Mouse (Mus musculus) thymus, postnatal 25 days (tissue): Measurements from ENCODE around the gene Tkt.

ENCODE experiments used
- DNase-seq: peaks from one replicate; pipeline ENCODE4 v3.0.0; 2022

The Tkt gene

DNA sequence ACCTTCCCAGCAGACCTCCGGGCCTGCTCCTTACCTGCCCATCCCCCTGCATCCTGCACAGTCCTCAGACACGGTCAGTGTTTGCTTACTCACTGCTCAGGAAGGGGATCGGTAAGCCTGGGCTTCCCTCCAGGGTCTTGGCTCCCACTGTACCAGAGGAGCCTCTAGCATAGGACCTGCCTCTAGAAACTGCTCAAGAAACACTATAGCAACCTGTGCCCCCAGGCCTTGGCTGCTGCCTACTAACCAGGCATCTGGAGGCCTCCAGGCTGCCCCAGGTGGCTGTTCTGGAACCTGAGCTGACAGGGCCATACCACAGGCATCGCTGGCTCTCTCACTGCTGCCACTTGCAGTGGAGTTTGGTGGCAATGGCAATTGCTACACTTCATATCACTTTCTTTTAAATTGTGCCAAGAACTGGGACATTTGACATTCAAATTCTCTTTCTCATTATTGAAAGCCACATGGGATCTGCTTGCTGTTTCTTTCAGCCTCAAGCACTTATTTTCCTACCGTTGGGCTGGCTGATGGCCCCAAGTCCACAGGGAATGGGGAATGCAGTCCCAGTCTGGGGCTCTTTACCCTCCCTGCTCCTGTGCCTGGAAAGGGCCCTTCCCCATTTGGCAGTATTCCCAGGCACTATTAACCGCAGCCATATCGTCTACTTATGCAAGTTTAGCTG, 38.8 kb downstream of the Tkt start:
- no peak for DNase-seq

DNA sequence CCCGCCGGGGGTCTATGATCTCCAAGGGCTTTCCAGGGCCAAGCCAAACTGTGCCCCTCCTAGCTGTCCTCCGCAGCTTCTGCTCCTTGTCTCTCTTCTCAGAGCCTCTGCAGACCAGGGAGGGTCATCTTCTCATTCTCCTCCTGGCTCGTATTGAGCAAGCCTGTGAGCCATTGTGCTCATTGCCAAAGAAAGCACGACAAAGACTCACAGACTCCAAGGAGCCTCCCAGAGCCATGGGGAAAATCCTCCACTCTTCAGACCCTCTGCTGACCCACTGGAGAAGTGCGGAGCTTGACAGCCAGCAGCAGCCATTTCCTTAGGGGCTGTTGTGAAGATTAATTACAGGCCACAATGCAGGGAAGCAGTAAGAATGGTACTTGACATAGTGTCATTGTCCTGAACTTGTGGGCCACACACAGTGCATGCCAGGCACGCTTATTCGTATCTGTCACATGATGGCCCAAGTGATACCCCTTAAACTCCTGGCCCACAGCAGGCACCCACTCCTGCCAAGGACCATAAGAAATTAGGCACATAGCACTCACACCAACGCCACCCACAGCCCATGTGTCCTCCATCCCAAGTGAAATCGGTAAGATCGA, 42.0 kb downstream of the Tkt start:
- no peak for DNase-seq

DNA sequence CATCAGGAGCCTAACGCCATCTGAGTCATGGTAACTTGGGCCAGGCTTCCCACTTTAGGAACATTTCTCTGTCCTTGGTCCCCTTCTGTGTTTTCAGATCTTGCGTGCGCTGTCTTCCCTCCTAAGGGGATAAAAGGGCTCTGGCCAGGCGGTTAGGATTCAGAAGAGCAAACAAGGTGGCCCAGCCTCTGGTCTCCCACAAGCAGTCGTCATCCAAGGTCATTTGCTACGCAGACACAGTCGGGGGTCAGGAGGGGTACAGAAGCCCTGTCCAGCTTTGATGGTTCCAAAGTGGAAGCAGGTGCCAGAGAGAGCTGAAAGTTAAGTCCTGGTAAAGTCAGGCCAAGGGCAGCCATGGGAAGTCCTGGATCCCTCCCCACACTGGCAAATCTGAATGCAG, 42.8 kb downstream of the Tkt start:
- no peak for DNase-seq

DNA sequence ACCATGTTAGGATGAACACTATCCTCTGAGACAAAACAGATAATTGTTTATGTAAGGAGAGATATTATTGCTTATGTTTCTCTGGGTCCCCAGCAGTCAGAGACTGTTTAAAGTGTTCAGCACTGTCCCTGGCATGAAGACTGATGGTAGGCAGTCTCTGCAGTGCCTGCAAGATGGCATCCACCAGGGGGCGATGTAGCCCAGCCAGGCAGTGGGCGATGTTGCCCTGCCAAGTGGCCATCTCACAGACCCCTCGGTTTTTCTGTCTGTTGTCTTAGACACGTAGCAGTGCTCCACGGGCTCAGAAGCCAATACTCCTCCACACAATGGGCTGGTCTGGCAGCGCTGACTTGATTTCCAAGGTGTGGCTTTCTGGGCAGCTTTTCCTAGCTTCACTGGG, 43.3 kb downstream of the Tkt start:
- DNase-seq: peak; percentile 80

DNA sequence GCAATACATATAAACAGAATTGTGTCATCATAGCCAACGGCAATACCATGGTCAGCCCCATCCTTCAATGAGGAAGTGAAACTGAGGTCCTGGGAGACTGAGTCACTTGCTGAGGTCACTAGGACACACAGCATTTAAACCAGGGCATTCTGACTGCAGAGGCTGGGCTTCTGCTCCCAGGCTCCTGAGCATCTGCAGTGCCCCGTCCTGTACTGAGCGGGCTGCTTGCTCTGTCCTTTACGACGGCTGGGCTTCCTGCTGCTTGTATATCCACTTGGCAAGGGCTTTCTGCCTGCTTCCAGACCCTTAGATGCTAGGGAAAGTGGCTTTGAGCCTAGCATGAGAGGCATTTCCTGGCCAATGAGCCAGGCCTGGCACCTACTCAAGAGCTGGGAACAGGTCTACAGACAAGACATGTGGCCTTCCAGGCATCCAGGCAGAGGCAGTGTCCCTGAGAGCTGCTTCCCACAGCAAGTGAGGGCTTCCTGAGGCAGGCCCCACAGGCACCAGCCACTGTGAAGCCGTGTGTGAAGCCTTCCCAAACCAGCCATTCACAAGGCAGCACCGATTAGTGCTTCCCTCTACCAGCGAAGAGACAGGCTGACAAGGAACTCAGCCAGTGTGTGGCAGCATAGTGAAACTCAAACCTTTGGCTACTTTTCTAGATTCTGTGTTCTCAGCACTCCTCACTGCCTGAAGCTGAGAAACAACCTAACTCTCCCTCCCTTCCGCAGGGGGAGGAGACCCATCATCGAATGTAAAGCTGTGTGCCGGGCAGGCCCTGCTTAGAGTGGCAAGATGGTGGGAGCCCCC, 45.3 kb downstream of the Tkt start:
- no peak for DNase-seq

DNA sequence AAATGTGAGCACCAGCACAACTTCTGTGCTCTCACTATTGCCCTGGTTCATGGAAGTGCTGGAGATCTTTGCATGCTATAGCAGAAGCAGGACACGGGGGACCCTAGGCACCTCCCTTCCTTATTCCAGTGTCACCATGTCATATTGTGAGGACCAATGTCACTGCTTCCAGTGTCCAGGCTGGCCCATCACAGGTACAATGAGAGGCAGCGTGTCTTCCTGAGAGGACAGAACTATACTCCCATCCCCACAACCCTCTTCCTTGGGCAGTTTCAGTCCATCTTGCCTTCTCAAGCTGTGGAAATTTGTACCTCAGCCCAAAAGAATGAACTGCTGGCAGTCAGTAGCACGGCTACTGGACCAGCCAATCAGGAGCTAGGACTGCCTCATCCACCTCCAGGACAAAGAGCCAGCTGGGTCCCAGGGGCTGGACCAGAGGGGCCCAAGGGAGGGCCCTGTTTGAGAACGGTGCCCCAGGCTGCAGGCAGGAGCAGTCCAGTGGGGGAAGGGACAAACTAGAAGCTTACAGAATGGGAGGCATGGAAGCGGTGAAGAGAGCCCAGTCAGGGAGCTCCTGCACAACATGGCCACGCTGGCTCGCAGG, 46.0 kb downstream of the Tkt start:
- no peak for DNase-seq

DNA sequence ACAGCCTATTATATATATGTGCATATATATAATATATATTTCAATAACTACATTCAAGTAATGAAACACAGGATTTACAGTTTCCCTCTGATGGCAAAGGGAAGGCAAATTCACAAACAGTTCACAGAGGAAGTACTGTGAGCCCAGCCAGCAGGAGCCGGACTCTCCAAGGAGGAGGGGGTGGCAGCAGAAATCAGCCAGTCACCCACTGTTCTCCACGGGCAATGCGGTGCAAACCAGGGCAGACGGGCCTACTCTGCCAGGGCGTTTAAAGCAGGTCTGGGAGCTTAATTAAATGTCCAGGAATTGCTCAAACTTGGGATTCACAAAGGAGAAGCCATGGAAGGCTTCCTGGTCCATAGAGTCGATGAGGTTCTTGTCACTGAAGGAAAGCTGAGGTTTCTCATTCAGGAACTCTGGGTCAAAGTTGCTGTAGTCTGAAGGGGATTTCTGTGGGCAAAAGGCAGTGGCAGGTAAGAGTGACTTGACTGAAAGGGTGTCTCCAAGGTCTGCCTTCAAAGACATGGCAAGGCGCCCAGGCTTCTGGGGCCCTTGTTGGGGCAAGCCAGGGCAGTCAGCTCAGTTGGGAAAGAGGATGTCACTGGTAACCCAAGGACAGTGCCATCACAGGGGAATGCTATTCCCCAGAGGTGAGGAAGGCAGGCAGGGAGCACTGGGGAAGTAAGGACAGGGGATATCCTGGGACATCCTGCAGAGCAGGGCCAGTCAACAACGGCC, 47.6 kb downstream of the Tkt start:
- no peak for DNase-seq

DNA sequence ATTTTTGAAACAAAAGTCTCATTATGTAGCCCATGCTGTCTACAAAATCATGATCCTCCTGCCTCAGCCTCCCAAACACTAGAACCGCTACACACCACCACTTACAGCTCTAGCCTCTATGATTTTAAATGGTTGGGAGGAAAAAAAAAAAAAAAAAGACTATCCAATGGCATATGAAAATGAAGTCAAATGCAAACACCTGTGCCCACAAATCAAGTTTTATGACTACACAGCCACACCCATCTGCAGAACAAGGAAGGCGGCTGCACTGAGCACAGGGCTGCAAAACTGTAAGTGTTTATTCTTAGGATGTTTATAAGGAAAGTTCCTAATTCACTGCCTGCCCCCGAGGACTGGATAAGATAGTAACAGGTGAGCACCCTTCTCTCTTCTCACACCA, 48.2 kb downstream of the Tkt start:
- no peak for DNase-seq

DNA sequence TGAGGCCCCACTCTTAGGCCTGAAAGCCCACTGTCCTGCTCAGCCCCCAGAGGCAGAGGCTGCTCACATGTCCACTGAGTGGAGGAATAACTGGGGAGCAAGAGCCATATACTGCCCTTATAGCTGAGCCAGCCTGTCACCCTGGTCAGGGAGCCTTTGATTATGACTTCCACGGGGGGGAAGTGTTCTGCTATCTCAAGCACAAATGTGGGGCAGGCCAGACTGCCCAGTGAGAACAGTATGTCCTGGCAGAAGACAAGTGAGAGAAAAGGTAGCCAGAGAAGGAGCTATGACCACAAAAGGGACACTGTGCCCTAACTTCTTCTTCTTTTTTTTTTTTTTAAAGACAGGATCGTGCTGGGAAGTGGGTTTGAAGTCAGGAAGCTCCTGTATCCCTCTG, 49.0 kb downstream of the Tkt start:
- DNase-seq: no peak

DNA sequence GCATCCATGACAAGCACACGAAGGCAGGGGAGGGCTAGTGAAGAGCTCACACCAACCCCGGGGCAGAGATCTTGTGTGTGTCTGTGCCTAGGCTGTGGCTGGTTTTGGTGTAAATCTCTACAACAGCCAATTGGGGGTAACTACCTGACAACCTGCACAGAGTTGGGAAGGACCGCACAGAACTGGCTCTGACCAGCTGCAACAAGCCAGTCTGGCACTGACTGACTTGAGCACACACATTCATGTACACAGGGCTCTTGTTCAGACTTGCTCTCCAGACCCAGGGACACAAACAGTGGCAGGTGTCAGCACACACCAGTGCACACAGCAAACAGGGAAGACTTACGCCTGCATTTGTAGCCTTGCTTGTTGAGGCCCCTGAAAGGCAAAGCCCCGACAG, 58.7 kb downstream of the Tkt start:
- DNase-seq: no peak

DNA sequence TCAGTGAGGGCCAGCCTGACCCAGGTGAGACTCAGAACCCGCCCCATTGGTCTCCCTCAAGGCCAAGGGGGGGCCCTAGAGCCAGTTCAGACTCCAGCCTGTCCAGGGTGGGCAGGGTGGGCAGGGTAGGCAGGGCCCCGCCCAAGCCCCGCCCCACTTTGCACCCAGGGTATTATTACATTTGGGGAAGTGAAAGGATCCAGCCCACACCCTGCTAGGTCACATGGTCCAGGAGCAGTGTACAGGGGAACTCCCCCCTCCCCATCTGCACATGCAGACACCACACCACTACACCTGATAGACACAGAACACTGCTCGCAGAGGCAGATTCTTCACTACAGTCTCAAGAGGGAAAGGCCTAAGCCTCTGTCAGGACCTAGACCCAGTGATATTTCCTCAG, 59.5 kb downstream of the Tkt start:
- no peak for DNase-seq

DNA sequence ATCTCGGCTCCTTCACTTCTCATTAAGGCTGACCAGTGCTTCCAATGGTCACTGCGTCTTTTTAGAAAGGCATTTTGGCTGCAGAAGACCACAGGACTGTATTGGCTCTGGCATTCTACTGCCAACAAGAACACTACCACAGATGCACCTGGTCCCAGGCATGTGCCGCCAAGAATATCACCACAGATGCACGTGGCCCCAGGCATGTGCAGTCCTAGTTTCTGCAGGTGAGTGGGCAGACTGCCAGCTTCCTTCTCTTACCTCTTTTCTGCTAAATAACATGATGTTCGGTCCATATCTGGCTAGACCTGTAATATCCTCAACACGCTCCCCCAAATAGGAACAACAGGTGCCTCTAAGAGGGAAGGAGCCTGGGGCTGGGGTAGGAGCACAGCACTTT, 60.0 kb downstream of the Tkt start:
- DNase-seq: no peak

DNA sequence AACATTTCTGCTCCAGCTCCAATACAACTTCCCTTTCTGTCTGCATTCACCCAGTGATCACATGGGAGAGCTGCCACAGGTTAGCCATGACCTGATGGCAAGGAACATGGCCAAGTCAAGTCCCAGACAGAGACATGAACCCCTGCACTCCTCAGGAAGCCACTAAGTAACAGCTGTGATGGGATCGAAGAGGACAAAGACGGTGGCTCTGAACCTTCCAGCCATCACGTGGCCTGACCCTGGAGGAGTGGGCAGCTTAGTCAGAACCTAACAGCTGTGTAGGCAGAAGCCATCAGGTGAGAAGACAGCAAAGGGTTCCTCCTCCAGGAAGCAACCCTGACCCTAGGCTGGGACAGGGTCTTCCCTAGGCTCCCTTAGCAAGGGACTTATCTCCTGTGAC, 61.3 kb downstream of the Tkt start:
- DNase-seq: no peak

DNA sequence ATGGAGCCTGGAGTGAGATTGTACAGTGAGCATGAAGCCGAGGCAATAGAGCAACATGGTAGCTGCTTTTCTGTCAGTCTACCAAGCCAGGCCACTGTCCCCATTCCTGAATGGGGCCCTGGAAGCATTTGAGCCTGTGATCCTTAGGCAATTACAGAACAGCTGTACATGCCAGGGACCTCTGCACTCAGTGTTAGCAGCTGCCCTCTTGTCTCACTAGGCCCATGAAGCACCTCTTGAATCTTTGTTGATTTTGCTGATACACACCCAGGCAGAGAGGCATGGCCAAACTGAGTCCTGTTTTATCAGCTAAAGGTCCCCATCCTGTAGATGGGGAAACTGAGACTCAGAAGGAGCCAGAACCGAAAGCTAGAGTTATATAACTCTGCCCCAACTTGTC, 62.1 kb downstream of the Tkt start:
- no peak for DNase-seq

DNA sequence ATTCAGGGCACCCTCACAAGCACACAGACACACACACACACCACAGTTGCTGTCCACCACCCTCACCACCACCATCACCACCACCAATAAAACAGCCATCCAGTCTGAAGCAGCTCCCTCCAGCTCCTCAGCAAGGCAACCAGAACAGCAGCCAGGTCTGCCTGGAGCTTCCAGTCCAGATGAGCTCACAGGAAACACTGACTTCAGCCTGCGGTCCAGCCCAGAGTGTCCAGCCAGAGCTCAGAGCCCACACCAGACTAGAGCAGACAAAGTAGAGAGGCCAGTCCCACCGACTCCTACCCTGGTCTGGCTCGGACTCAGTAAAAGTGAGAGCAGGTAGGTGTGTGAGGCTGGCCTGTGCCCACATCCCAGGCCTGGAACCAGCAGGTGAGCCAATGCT, 62.8 kb downstream of the Tkt start:
- no peak for DNase-seq

DNA sequence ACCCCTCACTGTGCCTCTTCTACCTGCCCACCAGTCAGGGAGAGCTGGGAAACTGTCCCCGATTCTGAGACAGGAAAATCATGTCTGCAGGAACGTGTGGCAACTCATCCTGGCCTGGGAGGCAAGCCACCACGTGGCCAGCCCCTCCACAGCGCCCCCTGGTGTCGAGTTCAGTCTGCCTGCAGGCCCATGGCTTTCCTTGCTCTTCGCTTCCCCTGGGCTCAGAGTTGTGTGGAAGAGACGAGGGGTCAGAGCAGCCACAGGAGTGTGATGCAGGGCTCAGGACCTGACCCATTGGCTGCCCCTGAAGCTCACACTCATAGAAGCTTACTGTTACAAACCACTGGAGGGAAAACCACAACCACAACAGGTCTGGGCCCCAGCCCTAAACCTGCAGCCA, 64.4 kb downstream of the Tkt start:
- DNase-seq: peak; percentile 78

DNA sequence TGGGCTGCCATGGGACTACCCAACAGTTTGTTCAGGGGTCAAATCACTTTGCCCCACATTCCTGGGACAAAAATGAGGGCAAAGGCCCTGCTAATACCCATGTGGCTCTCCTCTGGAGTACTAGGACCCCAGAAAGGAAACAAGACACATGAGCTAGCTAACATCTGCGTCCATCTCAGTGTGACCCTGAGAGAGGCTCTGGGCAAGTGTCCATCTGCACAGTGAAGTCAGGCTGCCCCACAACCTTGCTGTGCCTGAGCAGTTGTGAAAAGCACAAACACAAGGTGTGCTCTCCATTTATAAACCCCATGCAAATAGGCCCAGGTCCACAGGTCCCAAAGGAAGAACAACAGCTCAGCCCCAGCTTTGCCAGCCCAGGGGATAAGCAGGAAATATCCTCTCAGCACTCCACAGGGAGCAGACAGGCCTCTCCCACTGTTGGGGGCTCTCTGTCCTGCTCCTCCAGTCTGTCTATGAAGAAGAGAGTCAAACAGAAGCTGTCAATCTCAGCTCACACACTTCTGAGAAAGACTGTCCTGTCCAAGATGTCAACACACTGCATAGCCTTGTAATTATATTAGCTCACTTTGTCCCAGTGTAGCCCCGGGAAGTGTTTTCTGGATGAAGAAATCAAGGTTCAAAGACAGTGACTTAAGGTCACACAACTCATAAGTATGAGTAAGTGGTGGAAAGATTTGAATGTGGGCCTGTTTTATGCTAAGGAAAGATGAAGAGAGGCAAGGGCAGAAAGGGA, 65.0 kb downstream of the Tkt start:
- DNase-seq: no peak

DNA sequence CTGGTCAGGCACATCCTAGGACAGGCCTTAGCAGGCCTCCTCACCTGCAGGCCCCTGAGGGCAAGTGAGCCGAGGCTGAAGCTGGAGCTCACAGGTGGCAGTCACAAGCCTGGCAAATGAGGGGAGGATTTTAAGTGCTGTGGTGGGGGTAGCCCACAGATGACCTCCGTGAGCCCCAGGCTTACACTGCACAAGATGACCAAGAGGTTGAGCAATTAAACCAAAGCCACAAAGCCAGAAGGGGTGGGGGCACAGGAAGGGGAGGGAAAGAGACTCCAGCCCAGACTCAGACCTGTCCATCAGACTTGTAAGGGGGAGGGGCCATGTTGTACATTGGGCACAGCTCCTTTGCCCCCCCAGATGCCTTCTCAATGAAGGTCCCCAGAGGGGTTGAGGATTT, 68.6 kb downstream of the Tkt start:
- no peak for DNase-seq

DNA sequence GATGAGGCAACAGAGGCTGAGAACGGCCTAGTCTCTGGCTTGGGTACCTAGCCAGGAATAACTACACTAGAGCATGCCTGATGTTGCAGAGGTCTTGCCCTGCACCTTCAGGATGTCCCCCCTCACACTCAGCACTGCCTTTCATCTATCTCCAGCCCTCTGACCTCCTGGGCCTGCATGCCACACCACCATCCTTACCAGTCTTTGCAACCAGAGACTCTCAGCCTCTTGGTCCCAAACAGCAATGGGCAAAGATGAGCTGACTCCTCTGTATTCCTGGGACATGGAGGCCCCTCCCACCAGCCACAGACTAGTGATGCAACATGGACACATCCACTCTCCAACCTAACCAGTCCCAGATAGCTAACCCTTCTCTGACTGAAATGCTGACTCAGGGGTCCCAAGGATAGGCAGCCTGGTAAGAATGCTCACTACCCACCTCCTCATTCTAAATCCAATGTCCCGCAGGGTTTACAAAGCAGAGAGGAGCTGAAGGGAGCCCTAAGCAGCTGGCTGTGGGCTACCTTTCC, 70.7 kb downstream of the Tkt start:
- no peak for DNase-seq

DNA sequence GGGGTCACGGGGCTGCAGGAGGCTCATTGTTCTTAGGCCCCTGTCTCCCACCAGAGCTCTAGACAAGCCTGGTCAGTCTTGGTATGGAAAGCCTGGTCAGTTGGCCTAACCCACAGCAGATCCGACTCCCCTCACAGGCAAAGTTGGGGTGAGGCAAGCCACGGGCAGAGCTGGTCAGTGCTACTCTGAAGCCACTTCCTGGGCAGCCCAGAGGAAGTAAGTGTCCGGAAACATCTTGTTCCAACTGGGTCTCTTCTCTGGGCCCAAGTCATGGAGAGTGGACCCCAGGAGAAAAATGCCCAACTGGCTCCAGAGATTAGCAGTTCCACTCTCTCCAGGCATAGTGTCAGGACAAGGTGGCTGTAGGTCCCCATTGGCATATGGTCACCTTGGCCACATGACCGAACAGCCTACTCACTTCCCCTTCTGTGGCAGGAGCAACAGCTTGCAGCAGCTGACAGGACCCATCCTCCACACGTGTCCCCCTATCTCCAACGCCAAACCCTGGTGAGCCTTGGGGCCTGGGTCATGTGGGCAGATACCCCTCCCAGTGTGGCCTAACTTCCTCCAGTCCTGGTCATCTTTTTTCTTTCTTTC, 71.9 kb downstream of the Tkt start:
- DNase-seq: no peak

DNA sequence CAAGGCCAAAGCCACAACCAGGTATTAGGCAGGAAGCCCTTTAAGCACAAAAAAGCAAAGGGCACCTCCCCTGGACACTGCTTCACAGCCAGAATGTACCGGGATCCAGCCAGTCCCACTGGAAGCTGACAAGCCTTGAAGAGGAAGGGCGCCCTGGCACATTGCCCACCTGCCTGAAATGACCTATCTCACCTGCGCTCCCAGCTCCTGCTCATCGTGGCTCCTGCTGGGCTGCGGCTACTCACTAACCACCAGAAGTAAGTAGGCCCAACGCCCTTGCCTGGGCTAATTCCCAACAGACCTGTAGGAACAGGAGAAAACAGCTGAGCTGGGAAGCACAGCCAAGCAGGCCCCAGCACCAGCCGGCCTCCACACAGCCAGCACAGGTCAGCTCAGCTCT, 74.0 kb downstream of the Tkt start:
- DNase-seq: no peak

DNA sequence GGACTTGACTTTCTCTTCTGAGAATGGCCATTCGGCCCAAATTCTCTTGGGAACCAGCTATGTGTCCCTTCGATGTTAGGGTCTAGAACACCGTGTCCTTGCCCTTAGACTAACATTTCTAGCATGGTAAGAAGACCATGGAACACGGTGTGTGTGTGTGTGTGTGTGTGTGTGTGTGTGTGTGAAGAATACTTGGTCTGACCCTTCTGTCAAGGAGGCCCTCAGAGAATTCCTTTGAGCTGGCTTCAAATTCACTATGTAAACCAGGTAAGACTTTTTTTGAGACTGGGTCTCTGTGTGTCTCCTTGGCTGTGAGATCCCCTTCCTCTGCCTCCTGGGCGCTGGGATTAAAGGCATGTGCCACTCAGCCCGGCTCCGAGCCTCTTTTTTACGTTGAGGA, 74.4 kb downstream of the Tkt start:
- DNase-seq: no peak
